Mouse (Mus musculus): ENCODE results near the gene Cdkn2aipnl.

Gene Cdkn2aipnl

GRCm38 (mm10) chr11:51945548-51945947, 21.9 kb upstream of the Cdkn2aipnl start:
- in situ Hi-C loops (cut with MboI; ENCODE audit: low sequenced_read_pairs), result no loop called here

- in situ Hi-C loops (cut with MboI; ENCODE audit: low sequenced_read_pairs), result no loop called here
These were observed 21.3 kb upstream of the Cdkn2aipnl start for GRCm38 (mm10) chr11:51946144-51946543.

- in situ Hi-C loops (cut with MboI; ENCODE audit: low sequenced_read_pairs), result no loop called here
These were observed 18.2 kb upstream of the Cdkn2aipnl start for GRCm38 (mm10) chr11:51949155-51949840.

- in situ Hi-C loops (cut with MboI; ENCODE audit: low sequenced_read_pairs), result no loop called here
These were observed 17.5 kb upstream of the Cdkn2aipnl start for GRCm38 (mm10) chr11:51949919-51950318.

- in situ Hi-C loops (cut with MboI; ENCODE audit: low sequenced_read_pairs), result no loop called here
These were observed 15.5 kb upstream of the Cdkn2aipnl start for GRCm38 (mm10) chr11:51951861-51952420.

- in situ Hi-C loops (cut with MboI; ENCODE audit: low sequenced_read_pairs), result no loop called here
These were observed 11.3 kb upstream of the Cdkn2aipnl start for GRCm38 (mm10) chr11:51956112-51956511.

- in situ Hi-C loops (cut with MboI; ENCODE audit: low sequenced_read_pairs), result no loop called here
These were observed 9.7 kb upstream of the Cdkn2aipnl start for GRCm38 (mm10) chr11:51957760-51958159.

GRCm38 (mm10) chr11:51959511-51959910, 8.0 kb upstream of the Cdkn2aipnl start:
- in situ Hi-C loops (cut with MboI; ENCODE audit: low sequenced_read_pairs), result no loop called here

GRCm38 (mm10) chr11:51960061-51960460, 7.4 kb upstream of the Cdkn2aipnl start:
- in situ Hi-C loops (cut with MboI; ENCODE audit: low sequenced_read_pairs), result no loop called here

- in situ Hi-C loops (cut with MboI; ENCODE audit: low sequenced_read_pairs), result no loop called here
These were observed 6.4 kb upstream of the Cdkn2aipnl start for GRCm38 (mm10) chr11:51960967-51961471.

GRCm38 (mm10) chr11:51961761-51962160, 5.7 kb upstream of the Cdkn2aipnl start:
- in situ Hi-C loops (cut with MboI; ENCODE audit: low sequenced_read_pairs), result no loop called here

GRCm38 (mm10) chr11:51962277-51962676, 5.2 kb upstream of the Cdkn2aipnl start:
- in situ Hi-C loops (cut with MboI; ENCODE audit: low sequenced_read_pairs), result no loop called here

GRCm38 (mm10) chr11:51966651-51967050, 810 bp upstream of the Cdkn2aipnl start:
- in situ Hi-C loops (cut with MboI; ENCODE audit: low sequenced_read_pairs), result no loop called here

GRCm38 (mm10) chr11:51968896-51969295, 1.4 kb downstream of the Cdkn2aipnl start:
- in situ Hi-C loops (cut with MboI; ENCODE audit: low sequenced_read_pairs), result no loop called here

- in situ Hi-C loops (cut with MboI; ENCODE audit: low sequenced_read_pairs), result no loop called here
These were observed 2.0 kb downstream of the Cdkn2aipnl start for GRCm38 (mm10) chr11:51969511-51969910.

- in situ Hi-C loops (cut with MboI; ENCODE audit: low sequenced_read_pairs), result no loop called here
These were observed 4.2 kb downstream of the Cdkn2aipnl start for GRCm38 (mm10) chr11:51971644-51972043.

- in situ Hi-C loops (cut with MboI; ENCODE audit: low sequenced_read_pairs), result no loop called here
These were observed 32.3 kb downstream of the Cdkn2aipnl start for GRCm38 (mm10) chr11:51999611-52000289.

GRCm38 (mm10) chr11:52000290-52000962, 33.0 kb downstream of the Cdkn2aipnl start, which contains the start of gene Ube2b:
TSS of gene Ube2b (minus strand) at chr11:52000762.
- in situ Hi-C loops (cut with MboI; ENCODE audit: low sequenced_read_pairs), result no loop called here

- in situ Hi-C loops (cut with MboI; ENCODE audit: low sequenced_read_pairs), result no loop called here
These were observed 33.9 kb downstream of the Cdkn2aipnl start for GRCm38 (mm10) chr11:52001341-52001740.

- in situ Hi-C loops (cut with MboI; ENCODE audit: low sequenced_read_pairs), result no loop called here
These were observed 34.4 kb downstream of the Cdkn2aipnl start for GRCm38 (mm10) chr11:52001861-52002260.

- in situ Hi-C loops (cut with MboI; ENCODE audit: low sequenced_read_pairs), result no loop called here
These were observed 35.5 kb downstream of the Cdkn2aipnl start for GRCm38 (mm10) chr11:52002842-52003504.

Data from CH12F3 (cell line).